Comparison of ENCODE assay signal across 8 mouse cellular contexts in the genomic region with DNA sequence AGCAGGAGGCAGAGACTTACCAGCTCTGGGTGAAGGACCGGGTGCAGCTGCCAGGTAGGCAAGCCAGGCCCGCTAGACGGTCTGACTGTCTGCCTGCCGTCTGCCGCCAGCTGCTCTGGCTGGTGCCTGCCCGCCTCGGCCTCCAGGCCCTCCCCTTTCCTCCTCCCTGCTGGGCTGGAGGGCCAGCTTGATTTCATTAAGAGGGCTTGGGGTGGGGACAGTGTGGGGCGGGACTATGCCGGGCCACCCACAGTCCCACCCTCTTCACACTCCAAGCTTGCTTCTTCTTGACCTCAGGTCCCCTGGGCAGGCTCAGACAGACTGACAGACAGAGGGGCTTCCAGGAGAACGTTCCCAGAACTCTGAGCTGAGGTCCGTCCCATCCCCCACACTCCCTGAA. TPM values are rescaled to one million over a fixed set of nuclear protein-coding genes. Genes with fewer than 3 reads are reported as not detected.
DNase-seq lines count a peak whose midpoint lies in the region; ATAC-seq and TF ChIP-seq lines count a peak whose summit lies in the region.

A gene (minus strand): TSS at position 237 of the 400 bp plus-strand sequence.

- H3K36me3 ChIP-seq in thymus, adult 2 months (ENCODE audit: control insufficient read depth, insufficient read depth, low read length) = no peaks in the 10 kb centered on the region
- no peaks in the 10 kb centered on the region for H3K36me3 ChIP-seq in forebrain, embryonic 15.5 days

- H3K9ac ChIP-seq in forebrain, embryonic 15.5 days (replicated peaks) = no peak within 1 kb of the TSS

- H3K4me2 ChIP-seq in forebrain, embryonic 15.5 days (replicated peaks) = no peak within 1 kb of the TSS

- DNase-seq in thymus, adult 2 months = no peak
- no peak for DNase-seq in thymus, postnatal 14 days
- DNase-seq in heart, postnatal 4 days = peak; percentile 72
- DNase-seq in left cerebral cortex, adult 8-10 months (ENCODE audit: low spot score in 2 of 2) = no peak
- peak; percentile 63 to 89 for DNase-seq in lung, postnatal 4 days
- peak; percentile 68 for DNase-seq in urinary bladder, postnatal 14 days (ENCODE audit: low spot score)

- no peaks in the 10 kb centered on the region for H3K9me3 ChIP-seq in forebrain, embryonic 15.5 days

- no peak within 1 kb of the TSS for H3K4me3 ChIP-seq in thymus, adult 2 months (ENCODE audit: control insufficient read depth, insufficient read depth, low read length)
- no peak within 1 kb of the TSS for H3K4me3 ChIP-seq in forebrain, embryonic 15.5 days

- WGBS in thymus, adult 2 months = 12% methylated on average over 11 of the region's 11 CpGs
- WGBS in forebrain, embryonic 15.5 days = 0% methylated on average over 11 of the region's 11 CpGs

- H3K27ac ChIP-seq in thymus, adult 2 months (ENCODE audit: control insufficient read depth, insufficient read depth, low read length) = no peak within 1 kb of the TSS
- no peak within 1 kb of the TSS for H3K27ac ChIP-seq in forebrain, embryonic 15.5 days (replicated peaks)

- no peaks in the 10 kb centered on the region for H3K27me3 ChIP-seq in thymus, adult 2 months (ENCODE audit: control insufficient read depth, insufficient read depth, low read length)
- no peaks in the 10 kb centered on the region for H3K27me3 ChIP-seq in forebrain, embryonic 15.5 days

- peak; percentile 78 for ATAC-seq in forebrain, embryonic 15.5 days (replicated peaks)
- ATAC-seq in erythroid progenitor cell, adult 5-6 weeks (replicated peaks; ENCODE audit: low FRiP score, poor library complexity, severe bottlenecking) = no peak

- no peak for TF ChIP-seq CTCF in thymus, adult 2 months (IDR thresholded peaks at IDR 0.05; ENCODE audit: borderline replicate concordance, control insufficient read depth, extremely low read depth, insufficient read depth, low read length, poor library complexity)

- peaks cover 24% of the 10 kb centered on the region for H3K4me1 ChIP-seq in thymus, adult 2 months (replicated peaks; ENCODE audit: control insufficient read depth, insufficient read depth, low read length)
- peaks cover 7% of the 10 kb centered on the region for H3K4me1 ChIP-seq in forebrain, embryonic 15.5 days

- no peak for TF ChIP-seq POLR2A in thymus, adult 2 months (IDR thresholded peaks at IDR 0.05; ENCODE audit: control insufficient read depth, extremely low read depth, insufficient read depth, low read length, poor library complexity)

RNA-seq across cellular contexts. Expression of the gene that starts here (rescaled TPM):
- polyA plus RNA-seq in thymus, adult 2 months (2012; rRNA removed) = 8.8 and 11.7 TPM in 2 replicates
- 4.9 and 5.1 TPM in 2 replicates for polyA plus RNA-seq in forebrain, embryonic 15.5 days (2015; fragmentation: Nextera tagmentation; extraction: Ambion mirVana)
- 10 to 100 TPM; 11.7 to 13.7 TPM for total RNA-seq in heart, postnatal 4 days (2021)
- 10 to 100 TPM; 21.4 to 31.5 (median 25.0) TPM for total RNA-seq in left cerebral cortex, adult 8-10 months (2022)
- 2.9 TPM in 1 of 2 replicates, not detected in the other for total RNA-seq in erythroid progenitor cell, adult 5-6 weeks (2015; ENCODE audit: low replicate concordance)
- 3.0 TPM in 1 of 2 replicates, not detected in the other for total RNA-seq in erythroid progenitor cell, adult 5-6 weeks (2017; ENCODE audit: low replicate concordance)

Comparison
In these comparisons a context has a peak if more than half of its experiments do, and no peak if none do; other contexts are left out.
1. DNase-seq: peak in heart, postnatal 4 days (single experiment), lung, postnatal 4 days (2 of 2) and urinary bladder, postnatal 14 days (single experiment); none in thymus, adult 2 months (single experiment), thymus, postnatal 14 days (single experiment) and left cerebral cortex, adult 8-10 months (0 of 2).